Mouse (Mus musculus): ENCODE measurements at regions not wholly inside any gene's neighbourhood (a gene's known extent, or its start where the extent isn't known, plus 50 kb on each side); places are given as distances from the start of the nearest gene placed in this dataset.

GRCm38 (mm10) chr16:78877941-78878340 lies 52.8 kb upstream of the Chodl start:
- 80% methylated on average over 1 of the region's 1 CpGs for WGBS
- Histone ChIP-seq H3K4me1 (no peaks in the 10 kb centered on the region), H3K4me3 (no peak overlapping the region), H3K36me3 (no peaks in the 10 kb centered on the region), H3K27me3 (ENCODE audit: low read depth, poor library complexity, severe bottlenecking) (no peaks in the 10 kb centered on the region), H3K9me3 (replicated peaks) (no peaks in the 10 kb centered on the region), H3K27ac (replicated peaks) (no peak overlapping the region)
- DNase-seq (ENCODE audit: low spot score) = no peak

GRCm38 (mm10) chr16:78859006-78859405 lies 71.7 kb upstream of the Chodl start:
- H3K9me3 ChIP-seq (replicated peaks) = no peaks in the 10 kb centered on the region
- no peak overlapping the region for H3K4me3 ChIP-seq
- H3K27ac ChIP-seq (replicated peaks) = no peak overlapping the region
- no peaks in the 10 kb centered on the region for H3K27me3 ChIP-seq (ENCODE audit: low read depth, poor library complexity, severe bottlenecking)
- WGBS = 89% methylated on average over 4 of the region's 4 CpGs
- no peaks in the 10 kb centered on the region for H3K36me3 ChIP-seq
- H3K4me1 ChIP-seq = no peaks in the 10 kb centered on the region
- no peak for DNase-seq (ENCODE audit: low spot score)

GRCm38 (mm10) chr16:78830957-78831356 lies 99.8 kb upstream of the Chodl start:
- peaks cover 13% of the 10 kb centered on the region; the same call in 1 of the 2 replicates for H3K4me1 ChIP-seq
- no peak overlapping the region for H3K27ac ChIP-seq (replicated peaks)
- H3K4me3 ChIP-seq = no peak overlapping the region
- 89% methylated on average over 7 of the region's 7 CpGs for WGBS
- no peaks in the 10 kb centered on the region for H3K9me3 ChIP-seq (replicated peaks)
- DNase-seq (ENCODE audit: low spot score) = no peak
- H3K27me3 ChIP-seq (ENCODE audit: low read depth, poor library complexity, severe bottlenecking) = no peaks in the 10 kb centered on the region
- H3K36me3 ChIP-seq = no peaks in the 10 kb centered on the region

- Histone ChIP-seq H3K4me1 (peaks cover 13% of the 10 kb centered on the region; the same call in 1 of the 2 replicates), H3K9me3 (replicated peaks) (no peaks in the 10 kb centered on the region), H3K36me3 (no peaks in the 10 kb centered on the region), H3K4me3 (no peak overlapping the region), H3K27ac (replicated peaks) (no peak overlapping the region), H3K27me3 (ENCODE audit: low read depth, poor library complexity, severe bottlenecking) (no peaks in the 10 kb centered on the region)
- WGBS = 12% methylated on average over 3 of the region's 3 CpGs
- peak; percentile 16 for DNase-seq (ENCODE audit: low spot score)
These were observed 103.0 kb upstream of the Chodl start for GRCm38 (mm10) chr16:78827739-78828138.

- DNase-seq (ENCODE audit: low spot score) = no peak
- no peaks in the 10 kb centered on the region for H3K36me3 ChIP-seq
- H3K4me1 ChIP-seq = no peaks in the 10 kb centered on the region
- WGBS = 76% methylated on average over 2 of the region's 2 CpGs
- no peak overlapping the region for H3K27ac ChIP-seq (replicated peaks)
- H3K27me3 ChIP-seq (ENCODE audit: low read depth, poor library complexity, severe bottlenecking) = no peaks in the 10 kb centered on the region
- H3K9me3 ChIP-seq (replicated peaks) = no peaks in the 10 kb centered on the region
- H3K4me3 ChIP-seq = no peak overlapping the region
These were observed 140.7 kb upstream of the Chodl start for GRCm38 (mm10) chr16:78790064-78790463.

- H3K36me3 ChIP-seq = no peaks in the 10 kb centered on the region
- DNase-seq (ENCODE audit: low spot score) = no peak
- H3K27me3 ChIP-seq (ENCODE audit: low read depth, poor library complexity, severe bottlenecking) = no peaks in the 10 kb centered on the region
- no peak overlapping the region for H3K27ac ChIP-seq (replicated peaks)
- H3K4me1 ChIP-seq = no peaks in the 10 kb centered on the region
- H3K9me3 ChIP-seq (replicated peaks) = no peaks in the 10 kb centered on the region
- H3K4me3 ChIP-seq = no peak overlapping the region
These were observed 171.5 kb upstream of the Chodl start for GRCm38 (mm10) chr16:78759226-78759625.

GRCm38 (mm10) chr16:78737902-78738301 lies 161.4 kb upstream of the D16Ertd472e start:
- Histone ChIP-seq H3K4me3 (no peak overlapping the region), H3K27ac (replicated peaks) (no peak overlapping the region), H3K27me3 (ENCODE audit: low read depth, poor library complexity, severe bottlenecking) (no peaks in the 10 kb centered on the region), H3K36me3 (no peaks in the 10 kb centered on the region), H3K4me1 (no peaks in the 10 kb centered on the region), H3K9me3 (replicated peaks) (no peaks in the 10 kb centered on the region)
- 79% methylated on average over 4 of the region's 4 CpGs for WGBS
- DNase-seq (ENCODE audit: low spot score) = no peak

GRCm38 (mm10) chr16:78730583-78731501 lies 154.3 kb upstream of the D16Ertd472e start:
- H3K36me3 ChIP-seq = no peaks in the 10 kb centered on the region
- 89% methylated on average over 13 of the region's 13 CpGs for WGBS
- no peaks in the 10 kb centered on the region for H3K9me3 ChIP-seq (replicated peaks)
- no peak overlapping the region for H3K4me3 ChIP-seq
- no peaks in the 10 kb centered on the region for H3K27me3 ChIP-seq (ENCODE audit: low read depth, poor library complexity, severe bottlenecking)
- H3K27ac ChIP-seq (replicated peaks) = no peak overlapping the region
- no peaks in the 10 kb centered on the region for H3K4me1 ChIP-seq
- DNase-seq (ENCODE audit: low spot score) = no peak

GRCm38 (mm10) chr16:78725541-78725940 lies 149.0 kb upstream of the D16Ertd472e start:
- Histone ChIP-seq H3K4me1 (no peaks in the 10 kb centered on the region), H3K9me3 (replicated peaks) (no peaks in the 10 kb centered on the region), H3K4me3 (no peak overlapping the region), H3K27me3 (ENCODE audit: low read depth, poor library complexity, severe bottlenecking) (no peaks in the 10 kb centered on the region), H3K36me3 (no peaks in the 10 kb centered on the region), H3K27ac (replicated peaks) (no peak overlapping the region)
- no peak for DNase-seq (ENCODE audit: low spot score)
- WGBS = 83% methylated on average over 2 of the region's 2 CpGs

GRCm38 (mm10) chr16:78709943-78710342 lies 133.4 kb upstream of the D16Ertd472e start:
- WGBS = 83% methylated on average over 7 of the region's 7 CpGs
- H3K27me3 ChIP-seq (ENCODE audit: low read depth, poor library complexity, severe bottlenecking) = no peaks in the 10 kb centered on the region
- no peaks in the 10 kb centered on the region for H3K36me3 ChIP-seq
- no peak overlapping the region for H3K27ac ChIP-seq (replicated peaks)
- H3K4me3 ChIP-seq = no peak overlapping the region
- DNase-seq (ENCODE audit: low spot score) = no peak
- no peaks in the 10 kb centered on the region for H3K9me3 ChIP-seq (replicated peaks)
- H3K4me1 ChIP-seq = no peaks in the 10 kb centered on the region

GRCm38 (mm10) chr16:78707566-78707965 lies 131.1 kb upstream of the D16Ertd472e start:
- Histone ChIP-seq H3K27ac (replicated peaks) (no peak overlapping the region), H3K27me3 (ENCODE audit: low read depth, poor library complexity, severe bottlenecking) (no peaks in the 10 kb centered on the region), H3K36me3 (no peaks in the 10 kb centered on the region), H3K9me3 (replicated peaks) (no peaks in the 10 kb centered on the region), H3K4me3 (no peak overlapping the region), H3K4me1 (no peaks in the 10 kb centered on the region)
- WGBS = 95% methylated on average over 4 of the region's 4 CpGs
- DNase-seq (ENCODE audit: low spot score) = no peak

- 94% methylated on average over 7 of the region's 7 CpGs for WGBS
These were observed 130.7 kb upstream of the D16Ertd472e start for GRCm38 (mm10) chr16:78707165-78707564.

GRCm38 (mm10) chr16:78697514-78698209 lies 121.2 kb upstream of the D16Ertd472e start:
- WGBS = 74% methylated on average over 3 of the region's 3 CpGs
- Histone ChIP-seq H3K4me1 (no peaks in the 10 kb centered on the region), H3K27me3 (ENCODE audit: low read depth, poor library complexity, severe bottlenecking) (no peaks in the 10 kb centered on the region), H3K36me3 (no peaks in the 10 kb centered on the region), H3K9me3 (replicated peaks) (no peaks in the 10 kb centered on the region), H3K4me3 (no peak overlapping the region), H3K27ac (replicated peaks) (no peak overlapping the region)
- no peak for DNase-seq (ENCODE audit: low spot score)

More at GRCm38 (mm10) chr16:78707165-78707564, 130.7 kb upstream of the D16Ertd472e start:
- Histone ChIP-seq H3K36me3 (no peaks in the 10 kb centered on the region), H3K9me3 (replicated peaks) (no peaks in the 10 kb centered on the region), H3K4me3 (no peak overlapping the region), H3K27ac (replicated peaks) (no peak overlapping the region), H3K27me3 (ENCODE audit: low read depth, poor library complexity, severe bottlenecking) (no peaks in the 10 kb centered on the region), H3K4me1 (no peaks in the 10 kb centered on the region)
- no peak for DNase-seq (ENCODE audit: low spot score)

All from midbrain, embryonic 10.5 days (tissue).